Mouse (Mus musculus): ENCODE measurements around the gene Rgs6.

Gene Rgs6

DNA sequence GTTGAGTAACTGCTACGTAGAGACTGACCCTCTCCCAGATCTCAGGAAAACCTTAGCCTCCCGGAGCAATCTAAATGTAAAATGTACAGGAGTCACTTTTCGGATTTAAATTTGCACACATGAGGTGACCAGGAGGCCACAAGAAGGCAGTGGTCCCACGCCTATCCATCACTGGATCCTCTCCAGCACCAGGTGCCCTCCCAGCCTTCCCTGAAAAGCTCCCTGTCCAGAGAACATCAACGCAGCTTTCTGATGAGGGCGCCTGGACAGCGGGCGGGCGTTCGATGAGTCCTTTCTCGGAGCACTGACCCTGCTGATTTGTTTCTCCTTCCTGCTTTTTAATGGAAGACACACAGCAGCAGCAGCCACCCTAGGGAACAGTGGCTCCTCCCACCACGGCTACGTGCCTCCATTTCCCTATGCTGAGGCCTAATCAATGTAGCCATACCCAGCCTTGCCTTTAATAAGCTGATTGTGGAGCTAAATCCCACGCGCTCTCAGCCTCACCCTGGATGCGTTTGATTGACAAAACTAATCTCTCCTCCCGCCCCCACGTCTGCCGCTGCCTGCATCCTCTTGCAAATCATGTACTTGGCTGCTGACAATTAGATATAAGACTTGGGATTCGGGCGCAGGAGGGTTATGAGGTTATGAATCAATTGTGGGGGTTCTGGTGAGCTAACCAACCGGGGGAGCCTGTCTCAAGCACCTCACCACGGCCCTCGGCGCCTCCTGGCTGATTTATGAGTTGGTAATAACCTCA lies 449.9 kb downstream of the Rgs6 start:
- DNase-seq (ENCODE audit: low spot score), result no peak

DNA sequence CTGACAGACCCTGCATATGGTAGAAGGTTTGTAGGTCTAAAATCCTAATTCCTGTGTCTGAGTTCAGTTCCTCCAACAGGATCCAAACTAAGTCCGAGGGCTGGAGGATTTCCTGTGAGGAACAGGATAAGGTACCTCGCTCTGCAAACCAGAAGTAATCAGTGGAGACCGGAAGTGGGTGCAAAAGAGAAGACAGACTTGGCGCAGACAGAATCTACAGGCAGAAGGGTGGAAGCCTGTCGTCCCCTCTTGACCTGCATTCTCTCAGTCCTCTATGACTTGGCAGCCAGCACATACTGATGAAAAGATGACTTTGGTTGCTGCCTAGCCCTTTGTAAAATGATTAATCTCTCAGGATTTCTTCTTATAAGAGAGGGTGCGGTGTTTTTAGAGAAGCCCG lies 450.7 kb downstream of the Rgs6 start:
- no peak for DNase-seq (ENCODE audit: low spot score)

DNA sequence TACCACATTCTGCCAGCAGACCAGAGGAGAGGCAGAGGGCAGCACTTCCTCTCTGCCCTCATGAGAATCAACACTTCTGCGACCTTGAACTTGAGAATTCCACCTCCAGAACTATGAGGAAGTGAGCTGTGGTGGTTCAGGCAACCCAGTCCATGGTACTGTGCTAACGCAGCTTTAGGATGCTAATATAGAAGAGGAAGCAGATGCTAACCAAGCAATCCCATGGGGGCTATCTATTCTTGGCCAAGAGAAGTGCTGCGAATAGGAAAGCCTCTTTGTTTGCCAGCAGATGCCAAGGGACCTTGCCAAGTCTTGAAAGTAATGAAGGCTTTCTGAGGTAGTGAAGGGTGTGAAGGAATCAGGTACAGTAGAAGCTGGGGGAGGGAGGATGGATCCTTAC lies 451.8 kb downstream of the Rgs6 start:
- DNase-seq (ENCODE audit: low spot score), result no peak

GRCm38 (mm10) chr12:83043980-83044620 lies 456.0 kb downstream of the Rgs6 start:
- DNase-seq (ENCODE audit: low spot score), result no peak

GRCm38 (mm10) chr12:83044621-83044990 lies 456.5 kb downstream of the Rgs6 start:
- DNase-seq (ENCODE audit: low spot score), result no peak

DNA sequence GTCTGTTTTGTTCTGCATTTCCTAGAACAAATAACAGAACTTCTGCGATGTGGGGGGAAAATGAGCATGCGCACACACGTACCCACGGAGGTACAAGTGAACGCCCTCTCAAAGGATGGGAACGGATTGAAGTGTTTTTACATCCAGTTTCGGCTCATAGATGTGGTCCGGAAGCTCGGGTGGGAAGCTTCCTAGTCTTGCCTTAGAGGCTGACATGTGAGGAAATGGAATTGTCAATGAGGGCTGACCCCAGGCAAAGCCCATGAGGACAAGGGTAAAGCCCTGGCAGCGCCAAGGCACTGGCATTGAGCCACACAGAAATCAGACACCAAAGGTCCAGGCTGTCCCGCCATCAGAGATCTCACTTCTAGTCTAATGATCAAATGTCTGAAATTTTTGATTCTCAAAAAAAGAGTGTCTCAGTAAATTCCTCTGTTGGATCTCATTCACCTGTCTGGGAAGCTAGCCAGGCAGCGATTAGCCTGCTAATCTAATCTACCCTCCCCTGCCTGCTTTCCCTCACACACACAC lies 457.0 kb downstream of the Rgs6 start:
- DNase-seq (ENCODE audit: low spot score), result no peak

DNA sequence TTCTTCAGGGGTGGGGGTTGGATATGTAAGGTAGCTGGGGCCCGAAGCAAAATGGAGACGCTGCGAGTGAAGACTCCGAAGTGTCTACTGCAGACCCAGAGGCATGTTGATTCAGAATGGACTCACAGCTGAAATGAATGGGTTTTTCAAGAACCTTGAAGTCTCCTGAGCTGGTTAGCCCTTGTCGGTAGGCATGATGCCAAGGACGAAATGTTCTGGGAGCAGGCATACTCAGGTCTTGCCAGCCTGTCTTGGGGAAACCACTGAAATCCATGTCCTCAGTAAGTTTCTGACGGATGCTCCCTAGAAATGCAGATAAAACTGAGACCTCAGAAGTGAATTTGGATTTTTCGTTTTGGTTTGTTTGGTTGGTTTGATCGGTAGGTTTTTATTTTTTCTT lies 458.6 kb downstream of the Rgs6 start:
- no peak for DNase-seq (ENCODE audit: low spot score)

DNA sequence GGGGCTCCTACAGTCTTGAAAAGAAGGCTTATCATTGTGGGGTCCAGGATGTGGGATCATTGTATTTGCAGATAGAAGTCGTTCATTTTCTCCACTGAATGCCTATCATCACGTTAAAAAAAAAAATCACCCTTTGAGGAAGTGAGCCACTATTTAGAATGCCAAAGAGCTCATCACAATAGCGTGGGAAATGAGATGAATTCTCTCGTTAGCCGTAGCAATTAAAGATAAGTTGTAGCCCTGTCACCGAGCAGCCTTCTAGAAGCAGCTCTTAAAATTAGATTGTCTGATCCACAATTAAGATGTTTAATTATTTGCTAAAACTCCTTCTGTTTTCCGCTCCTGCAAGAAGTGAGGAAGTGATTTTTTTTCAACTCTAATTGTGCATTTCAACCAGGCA lies 459.6 kb downstream of the Rgs6 start:
- no peak for DNase-seq (ENCODE audit: low spot score)

- no peak for DNase-seq (ENCODE audit: low spot score)
These were observed 462.4 kb downstream of the Rgs6 start for GRCm38 (mm10) chr12:83050514-83050913.

DNA sequence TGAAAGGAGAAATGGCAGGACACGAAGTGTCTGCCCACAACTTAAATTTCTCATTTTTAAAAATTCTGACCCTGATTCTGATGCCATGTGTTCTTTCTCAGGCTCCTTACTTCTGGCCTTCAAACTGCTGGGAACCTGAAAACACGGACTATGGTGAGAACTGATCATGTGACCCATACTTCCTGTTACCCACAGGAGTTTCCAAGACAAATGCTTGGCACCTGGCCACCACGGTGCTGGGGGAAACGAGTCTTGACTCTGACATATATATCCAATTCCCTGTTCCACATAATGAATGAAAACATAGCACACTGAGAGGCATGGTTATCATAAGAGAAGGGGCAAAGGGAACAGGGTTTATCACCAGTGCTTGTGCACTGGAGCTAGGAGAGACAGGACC lies 464.3 kb downstream of the Rgs6 start:
- no peak for DNase-seq (ENCODE audit: low spot score)

GRCm38 (mm10) chr12:83055690-83056089 lies 467.6 kb downstream of the Rgs6 start:
- no peak for DNase-seq (ENCODE audit: low spot score)

GRCm38 (mm10) chr12:83066426-83066825 lies 478.3 kb downstream of the Rgs6 start:
- DNase-seq (ENCODE audit: low spot score), result no peak

GRCm38 (mm10) chr12:83070848-83071247 lies 482.8 kb downstream of the Rgs6 start:
- no peak for DNase-seq (ENCODE audit: low spot score)

GRCm38 (mm10) chr12:83072181-83072887 lies 484.2 kb downstream of the Rgs6 start:
- DNase-seq (ENCODE audit: low spot score), result peak; percentile 54

DNA sequence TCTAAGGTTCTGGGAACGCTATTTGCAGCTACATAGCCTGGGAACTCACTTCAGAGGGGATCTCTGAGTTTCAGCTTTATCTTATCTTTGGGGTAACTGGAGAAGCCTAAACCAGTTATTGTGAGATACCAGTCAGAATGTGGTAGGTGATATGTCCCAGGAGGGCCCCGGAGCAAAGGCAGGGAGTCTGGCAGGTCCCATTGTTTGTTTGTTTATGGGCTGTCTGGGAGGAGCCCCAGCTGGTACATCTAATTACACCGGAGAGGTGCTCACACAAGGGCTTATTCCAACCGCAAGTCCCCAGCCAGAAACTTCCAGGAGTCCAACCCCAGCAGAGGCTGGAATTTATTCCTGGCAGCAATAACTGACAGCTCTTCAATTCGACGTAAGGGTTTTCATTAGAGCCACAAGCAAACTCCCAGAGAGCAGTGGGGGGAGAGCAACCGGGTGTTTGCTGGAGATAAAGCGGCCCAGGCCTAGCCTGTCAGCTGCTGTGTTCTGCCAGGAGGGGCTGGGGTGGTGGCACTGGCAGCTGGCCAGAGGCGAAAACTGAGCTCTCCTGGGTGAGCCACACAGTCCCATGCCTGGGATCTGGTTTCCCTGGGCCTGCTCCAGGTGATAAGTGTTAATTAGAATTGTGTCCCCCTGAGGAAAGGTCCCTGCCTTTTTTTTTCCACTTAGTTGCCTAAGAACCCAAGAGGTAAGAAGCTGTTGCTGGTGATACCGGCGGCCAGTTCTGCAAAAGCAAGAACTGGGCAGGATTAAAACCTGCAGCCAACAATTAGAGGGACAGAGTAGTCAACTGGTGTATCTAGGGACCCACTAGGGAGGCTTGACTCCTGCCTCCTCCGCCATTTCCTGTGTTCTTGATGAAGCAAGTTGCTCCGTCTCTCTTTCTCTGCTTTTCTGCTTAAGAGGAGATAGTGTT lies 485.1 kb downstream of the Rgs6 start:
- peak; percentile 87 for DNase-seq (ENCODE audit: low spot score)

DNA sequence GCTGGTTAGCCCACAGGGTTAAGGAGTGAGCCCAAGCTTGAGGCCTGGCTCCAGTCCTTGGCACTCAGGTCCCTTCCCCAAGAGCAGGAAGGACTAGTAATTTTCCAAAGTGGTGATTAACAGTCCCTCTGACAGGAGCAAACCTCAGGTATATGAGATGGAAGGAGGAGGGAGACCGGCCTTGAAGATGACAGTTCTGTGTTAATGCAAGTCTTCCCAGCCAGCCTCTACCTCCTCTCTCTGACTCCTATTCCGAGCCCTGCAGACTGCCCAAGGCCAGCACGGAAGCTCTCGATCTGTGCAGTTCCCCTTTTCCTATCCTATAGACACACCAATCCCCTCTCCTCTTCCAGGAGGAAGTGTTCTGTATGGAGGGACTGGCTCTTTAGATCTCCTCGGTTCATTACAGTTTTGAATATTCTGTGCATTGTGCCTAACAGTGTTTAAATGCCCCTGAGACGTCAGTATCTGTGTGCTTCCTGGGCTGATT lies 485.8 kb downstream of the Rgs6 start:
- no peak for DNase-seq (ENCODE audit: low spot score)

GRCm38 (mm10) chr12:83076179-83076578 lies 488.1 kb downstream of the Rgs6 start:
- DNase-seq (ENCODE audit: low spot score), result no peak

DNA sequence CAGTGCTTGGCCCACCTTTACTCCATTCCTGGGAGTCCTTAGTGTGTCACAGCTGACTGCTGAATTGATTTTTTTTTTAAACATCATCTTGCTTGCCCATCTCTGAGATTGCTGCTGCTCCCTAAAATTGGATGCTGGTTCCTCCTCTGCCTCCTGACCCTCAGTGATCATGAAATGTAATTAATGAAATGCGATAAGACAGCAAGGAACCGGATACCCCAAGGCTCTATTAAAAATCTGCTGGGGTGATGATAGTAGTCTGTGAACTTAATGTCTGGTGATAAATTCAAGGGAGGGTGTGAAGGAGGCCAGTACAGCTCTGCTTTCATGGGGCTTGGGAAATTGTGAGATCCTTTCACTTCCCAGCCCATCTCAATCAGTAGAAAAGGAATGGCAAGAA lies 489.4 kb downstream of the Rgs6 start:
- no peak for DNase-seq (ENCODE audit: low spot score)

DNA sequence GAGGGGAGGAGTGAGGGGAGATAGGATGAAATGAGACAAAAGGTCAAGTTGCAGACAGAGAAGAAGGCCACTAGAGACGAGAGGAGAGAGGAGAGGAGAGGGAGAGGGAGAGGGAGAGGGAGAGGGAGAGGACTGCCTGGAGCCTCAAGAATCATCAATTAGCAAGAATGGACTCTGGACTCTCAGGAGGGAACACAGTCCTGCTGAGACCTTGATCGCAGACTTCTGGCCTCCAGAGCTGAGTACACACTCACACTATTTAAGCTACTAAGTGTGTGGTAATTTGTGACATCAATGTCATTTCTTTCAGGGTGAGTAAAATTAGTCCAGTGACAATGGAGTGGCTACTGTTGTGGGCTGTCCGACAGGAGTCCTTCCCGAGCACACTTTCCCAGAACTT lies 495.3 kb downstream of the Rgs6 start:
- no peak for DNase-seq (ENCODE audit: low spot score)

GRCm38 (mm10) chr12:83084614-83085013 lies 496.5 kb downstream of the Rgs6 start:
- no peak for DNase-seq (ENCODE audit: low spot score)

- no peak for DNase-seq (ENCODE audit: low spot score)
These were observed 498.9 kb downstream of the Rgs6 start for GRCm38 (mm10) chr12:83087010-83087409.

- no peak for DNase-seq (ENCODE audit: low spot score)
These were observed 499.5 kb downstream of the Rgs6 start for GRCm38 (mm10) chr12:83087555-83087954.
